Mouse (Mus musculus) megakaryocyte, embryonic 14.5 days (primary cell): Measurements from ENCODE around the gene Gm20388.

ENCODE experiments used
- FLI1 ChIP-seq: IDR thresholded peaks from 2 replicates; pipeline ENCODE4 v1.6.1; 2012; ENCODE audit warnings: low read length, inconsistent platforms, mixed read lengths
- GATA1 ChIP-seq: IDR thresholded peaks from 3 replicates; pipeline ENCODE4 v1.6.1; 2012; ENCODE audit warnings: mixed read lengths, low read length, inconsistent platforms, borderline replicate concordance

DNA sequence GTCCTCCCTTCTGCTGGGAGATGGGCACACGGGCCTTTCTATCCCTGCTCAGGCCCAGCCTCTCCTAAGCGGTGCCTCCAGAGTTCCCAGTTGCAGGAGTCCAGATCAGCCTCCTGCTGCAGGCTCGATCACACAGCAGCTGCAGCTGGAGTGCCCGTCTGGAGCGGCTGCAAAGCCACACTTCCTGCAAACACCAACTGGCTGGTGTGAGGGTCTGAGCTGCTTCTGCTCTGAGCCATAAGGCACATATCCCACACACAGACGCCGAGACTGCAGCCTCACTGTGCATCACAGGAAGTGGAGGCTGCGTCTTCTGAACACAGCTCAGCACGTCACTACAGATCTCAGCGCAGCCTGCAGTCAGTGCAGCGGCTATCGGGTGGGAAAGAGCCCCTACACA is 2756.2 kb downstream of the Gm20388 start:
- TF ChIP-seq FLI1: no peak
- no peak for TF ChIP-seq GATA1
